Mouse (Mus musculus) T-helper 1 cell (primary cell): ENCODE measurements at regions not wholly inside any gene's neighbourhood (a gene's known extent, or its start where the extent isn't known, plus 50 kb on each side); places are given as distances from the start of the nearest gene placed in this dataset.

Source experiments
- in situ Hi-C: fragments of 300-600 bp; cut with MboI, MseI; formaldehyde crosslinking; loops from one replicate; pipeline ENCODE4 v1.15.1; 2025; ENCODE audit warnings: high pct_unique_total_duplicates

DNA sequence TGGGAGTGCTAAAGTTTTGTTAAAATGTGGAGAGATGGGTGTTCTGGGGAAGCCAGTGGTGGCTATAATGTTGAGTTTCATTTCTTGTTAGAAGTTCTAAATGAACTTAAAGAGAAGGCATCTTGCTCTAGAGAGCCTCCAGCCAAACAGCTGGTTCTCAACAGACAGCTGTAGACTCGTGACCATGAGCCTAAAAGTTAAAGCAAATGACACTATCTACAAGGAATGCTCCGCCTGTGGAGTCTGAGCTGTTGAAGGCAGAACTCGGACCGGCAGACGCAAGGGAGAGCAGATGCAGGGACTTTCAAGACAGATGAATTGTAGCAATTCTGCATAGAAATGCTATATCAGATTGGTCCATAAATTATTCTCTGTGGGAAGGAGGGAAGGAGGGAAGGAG lies 114.1 kb upstream of the Fn1 start:
- in situ Hi-C loops = no loop called here

DNA sequence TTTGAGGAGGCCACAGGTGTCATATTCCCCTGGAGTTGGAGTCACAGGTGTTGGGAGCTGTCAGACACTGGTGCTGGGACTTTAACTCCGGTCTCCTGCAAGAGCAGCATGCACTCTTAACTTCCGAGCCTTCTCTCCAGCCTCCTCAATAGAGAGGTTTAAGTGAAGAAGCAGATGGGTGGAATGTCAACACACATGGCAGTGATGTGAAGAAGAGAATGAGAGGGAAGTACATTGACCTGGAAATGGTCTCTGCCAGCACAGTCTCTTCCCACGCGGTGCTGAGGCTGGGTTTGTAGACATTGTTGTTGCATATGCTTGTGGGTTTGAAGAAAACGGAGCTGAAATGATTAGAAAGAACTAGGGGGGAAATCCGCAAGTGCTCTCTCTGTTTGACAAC lies 112.0 kb upstream of the Fn1 start:
- in situ Hi-C loops = no loop called here

DNA sequence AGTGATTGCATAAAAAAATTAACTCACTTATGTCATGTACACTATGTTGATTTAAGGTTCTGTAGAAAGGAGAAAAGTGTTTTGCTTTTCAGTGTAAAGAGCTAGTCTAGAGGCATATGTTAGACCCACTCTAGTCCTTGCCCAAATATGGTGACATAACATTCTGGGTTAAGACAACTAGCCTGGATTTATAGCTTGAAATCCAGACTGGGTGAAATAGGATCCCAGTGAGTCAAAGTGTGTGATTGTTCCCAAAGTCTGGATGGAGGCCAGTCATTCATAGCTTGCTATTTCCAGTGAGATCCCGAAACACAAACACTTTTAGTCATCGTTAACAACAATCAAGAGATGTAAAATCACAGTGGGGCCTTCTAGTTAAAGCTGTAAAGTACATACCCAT lies 110.5 kb upstream of the Fn1 start:
- in situ Hi-C loops = no loop called here

DNA sequence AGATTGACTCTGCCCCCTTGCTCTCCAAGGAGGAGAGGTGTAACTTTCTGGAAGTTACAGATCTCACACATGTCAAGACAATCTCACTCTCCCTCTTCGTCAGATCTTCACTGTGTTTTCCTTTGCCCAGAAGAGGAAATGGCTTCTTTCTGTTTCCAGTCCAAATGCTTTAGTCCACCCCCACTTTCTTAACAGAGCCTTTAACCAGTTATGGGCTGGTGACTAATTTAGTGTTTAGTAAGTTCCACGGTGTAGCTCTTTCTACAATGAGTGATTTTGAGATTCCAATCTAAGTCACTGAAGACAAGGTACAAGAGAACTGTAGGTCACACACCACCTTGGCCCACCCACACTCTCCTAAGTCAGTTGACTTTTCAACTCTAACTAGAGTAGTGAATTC lies 107.3 kb upstream of the Fn1 start:
- in situ Hi-C loops = no loop called here

DNA sequence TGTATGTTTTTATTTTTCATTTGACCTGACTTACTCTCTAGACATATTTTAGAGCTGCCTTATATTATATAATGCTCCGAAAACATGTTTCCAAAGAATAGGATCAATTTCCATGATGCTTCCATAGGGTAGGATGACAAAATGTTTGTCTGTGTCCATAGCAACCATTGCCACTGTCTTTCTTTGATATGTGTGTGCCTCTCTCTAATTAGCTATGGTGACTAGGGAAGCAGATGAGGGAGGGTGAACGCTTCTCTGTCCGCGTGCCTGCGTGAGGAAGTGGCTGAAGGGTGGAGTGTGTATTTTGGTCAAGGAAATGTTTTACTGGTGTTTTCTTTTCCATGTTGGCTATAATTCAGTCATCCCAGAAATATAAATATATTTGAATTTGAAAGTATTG lies 104.2 kb upstream of the Fn1 start:
- in situ Hi-C loops = no loop called here

DNA sequence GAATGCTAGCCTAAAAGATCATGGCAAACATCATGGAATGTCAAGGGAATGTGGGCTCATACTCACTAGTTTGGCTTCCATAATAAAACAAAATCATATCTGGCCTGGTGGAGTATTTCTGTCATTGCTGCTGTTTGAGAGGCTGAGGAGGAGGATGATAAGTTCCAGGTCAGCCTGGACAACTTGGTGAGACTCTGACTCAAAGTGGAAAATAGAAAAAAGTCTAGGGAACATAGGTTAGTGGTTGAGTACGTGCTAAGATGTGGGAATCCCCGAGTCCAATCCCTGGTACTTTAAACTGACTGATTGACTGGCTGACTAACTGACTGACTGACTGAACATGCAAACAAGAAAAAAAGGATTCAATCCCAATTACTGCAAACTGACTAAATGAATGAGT lies 103.2 kb upstream of the Fn1 start:
- in situ Hi-C loops = no loop called here

DNA sequence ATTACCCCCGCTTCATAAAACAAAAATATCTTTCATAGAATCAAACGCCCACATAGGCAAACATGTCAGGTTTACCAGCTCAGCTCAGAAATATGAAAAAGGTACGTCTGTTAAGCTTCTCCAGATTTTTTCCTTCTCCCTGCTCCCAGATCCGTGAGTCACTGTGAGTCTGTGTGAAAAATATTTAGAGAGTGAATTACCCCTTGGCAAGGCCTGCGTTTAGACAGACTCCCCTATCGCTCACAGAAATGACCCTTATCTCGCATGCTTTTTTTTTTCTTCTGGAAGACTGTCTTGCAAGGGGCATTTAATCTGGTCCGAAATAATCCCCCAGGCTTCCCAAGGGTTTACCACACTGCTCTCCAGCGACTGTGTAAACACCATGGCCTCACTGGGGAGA lies 102.4 kb upstream of the Fn1 start:
- in situ Hi-C loops = no loop called here

DNA sequence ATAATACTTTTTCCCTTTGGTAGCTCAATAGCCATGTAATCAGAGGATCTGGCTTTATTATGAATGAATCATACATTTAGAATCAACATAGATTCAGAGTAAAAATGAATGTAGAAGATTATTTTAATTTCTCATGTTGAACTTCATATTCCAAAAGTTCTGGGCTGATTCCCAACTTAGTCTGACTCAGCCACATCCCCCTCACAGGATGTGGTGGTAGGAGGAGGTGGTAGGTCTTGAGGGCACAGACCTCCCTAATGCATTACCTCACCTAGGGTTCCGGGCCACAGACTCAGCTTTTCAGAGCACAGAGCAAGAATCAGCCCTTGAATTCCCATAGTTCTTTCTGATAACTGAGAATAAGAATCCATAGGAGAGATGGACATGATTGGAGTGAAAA lies 99.4 kb upstream of the Fn1 start:
- in situ Hi-C loops = no loop called here

DNA sequence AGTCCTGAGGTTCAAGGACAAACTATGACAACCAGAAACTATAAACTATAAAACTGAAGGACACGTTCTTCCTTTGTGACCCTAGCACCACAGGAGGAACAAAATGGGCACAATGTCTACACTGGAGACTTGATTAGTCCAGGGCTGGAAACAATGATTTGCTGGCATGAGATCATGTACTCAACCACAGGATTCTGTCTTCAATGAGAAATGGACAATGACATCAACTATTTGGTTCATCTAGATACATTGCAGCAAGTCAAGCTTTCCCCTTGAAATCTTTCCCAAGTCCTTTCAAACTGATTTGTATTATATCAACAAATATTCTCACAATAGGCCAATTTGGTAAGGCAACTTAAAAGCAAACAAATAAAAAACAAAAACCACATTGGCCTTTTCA lies 98.6 kb upstream of the Fn1 start:
- in situ Hi-C loops = no loop called here

DNA sequence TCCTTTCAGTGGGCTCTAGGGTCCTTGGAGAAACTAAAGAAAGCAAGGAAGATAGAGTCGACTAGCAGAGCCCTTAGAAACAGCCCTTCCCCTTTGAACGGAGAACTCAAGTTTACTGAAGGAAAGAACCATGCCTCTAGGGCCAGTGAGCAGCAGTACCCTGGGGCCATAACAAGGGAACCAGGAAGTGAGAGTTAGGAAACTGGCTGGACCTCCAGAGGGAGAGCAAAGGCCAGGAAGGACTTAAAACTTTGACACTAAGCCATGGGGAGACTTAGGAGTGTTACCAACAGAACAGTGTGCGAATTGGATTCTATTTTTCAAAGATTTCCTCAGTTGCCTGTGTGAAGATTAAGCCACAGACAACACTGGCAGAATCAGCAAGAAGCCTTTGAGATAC lies 82.6 kb upstream of the Fn1 start:
- in situ Hi-C loops = no loop called here

DNA sequence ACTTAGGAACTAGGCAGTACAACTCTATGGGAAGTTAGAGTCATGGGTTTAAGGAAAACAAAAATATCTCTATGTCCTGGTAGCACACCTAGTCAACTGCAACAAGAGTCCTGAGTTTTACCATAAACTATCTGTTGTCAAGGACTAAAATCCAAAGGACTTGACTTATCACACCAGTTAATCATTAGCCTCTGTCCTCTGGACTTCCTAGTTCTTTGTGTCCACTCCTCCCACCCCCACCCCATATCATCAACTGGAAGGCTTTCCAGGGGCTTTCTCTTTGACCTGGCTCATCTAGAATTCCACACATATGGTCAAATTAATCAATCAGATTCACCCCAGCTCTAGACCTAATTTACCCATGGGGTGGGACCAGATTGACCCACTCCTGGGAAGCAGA lies 78.6 kb upstream of the Fn1 start:
- in situ Hi-C loops = no loop called here

DNA sequence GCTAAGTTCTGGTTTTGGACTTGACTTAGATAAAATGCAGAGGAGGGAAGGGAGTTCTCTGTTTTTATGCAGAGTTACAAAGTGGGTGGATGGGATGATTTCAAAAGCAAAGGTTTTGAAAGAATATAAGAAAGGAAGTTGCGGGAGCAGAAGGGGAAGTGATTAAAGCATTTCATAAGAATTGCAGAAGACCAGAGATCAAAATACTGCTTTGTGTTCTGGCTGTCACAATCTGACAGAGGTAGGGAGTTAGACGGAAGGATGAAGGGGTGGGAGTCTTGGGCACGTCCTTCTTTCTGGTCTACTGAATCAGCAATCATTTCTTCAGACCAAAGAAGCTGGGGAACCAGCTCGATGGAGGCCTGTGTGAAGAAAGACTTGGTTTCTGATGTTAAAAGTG lies 78.0 kb upstream of the Fn1 start:
- in situ Hi-C loops = no loop called here

DNA sequence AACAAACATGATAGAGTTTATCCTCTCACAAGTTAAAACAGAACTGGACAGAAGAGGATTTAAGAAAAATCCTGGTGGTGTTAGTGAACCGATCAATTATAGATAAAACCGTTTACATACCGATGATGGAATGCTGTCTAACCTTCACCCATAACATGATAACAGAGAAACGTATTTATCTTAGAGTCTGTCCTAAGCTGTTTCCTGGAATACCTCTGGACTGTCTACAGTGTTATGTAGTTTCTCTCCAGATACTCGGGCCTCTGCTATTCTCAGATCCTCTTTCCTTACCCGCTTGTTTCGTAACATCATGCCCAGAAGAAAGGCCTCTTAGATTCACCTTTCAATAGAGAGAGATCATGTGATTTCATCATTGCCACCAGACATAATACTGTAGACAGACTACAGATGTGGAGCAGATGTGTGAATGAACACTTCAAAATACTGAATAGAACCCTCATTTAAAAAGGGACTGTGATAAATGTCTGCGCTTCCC lies 75.9 kb upstream of the Fn1 start:
- in situ Hi-C loops = no loop called here

DNA sequence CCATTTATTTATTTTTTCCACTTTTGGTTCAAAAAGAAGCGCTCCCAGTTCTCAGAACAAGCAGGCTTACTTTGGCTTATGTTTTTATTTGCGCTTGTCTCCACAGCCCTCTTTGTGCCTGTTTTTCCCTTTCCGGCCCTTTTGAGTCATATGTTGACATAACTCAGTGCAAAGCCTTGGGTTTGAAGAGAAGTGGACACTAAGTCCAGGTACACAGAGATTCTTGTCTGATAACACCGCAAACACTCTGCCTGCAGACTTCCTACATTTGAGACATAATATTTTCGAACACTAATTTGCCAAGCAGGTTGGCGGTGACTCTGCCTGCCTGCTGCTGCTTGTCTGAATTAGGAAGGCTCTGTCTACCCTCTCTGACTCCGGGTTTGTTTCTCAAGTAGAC lies 70.8 kb upstream of the Fn1 start:
- in situ Hi-C loops = no loop called here

DNA sequence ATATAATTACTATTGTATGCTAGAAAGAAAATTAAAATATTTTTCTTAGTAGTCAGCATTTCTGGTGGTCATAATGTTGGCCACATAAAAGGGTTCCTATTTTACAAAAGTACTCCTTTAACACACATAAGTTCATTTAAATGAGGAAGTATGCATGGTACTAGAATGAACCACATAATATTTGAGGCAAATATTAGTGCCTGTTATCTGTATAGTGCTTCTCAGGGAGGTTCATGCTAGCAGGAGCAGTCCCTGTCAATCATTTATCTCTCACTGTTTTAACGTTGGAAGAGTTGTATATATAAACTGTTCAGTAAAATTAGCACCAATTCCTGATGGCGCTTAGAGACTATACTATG lies 70.0 kb upstream of the Fn1 start:
- in situ Hi-C loops = no loop called here

DNA sequence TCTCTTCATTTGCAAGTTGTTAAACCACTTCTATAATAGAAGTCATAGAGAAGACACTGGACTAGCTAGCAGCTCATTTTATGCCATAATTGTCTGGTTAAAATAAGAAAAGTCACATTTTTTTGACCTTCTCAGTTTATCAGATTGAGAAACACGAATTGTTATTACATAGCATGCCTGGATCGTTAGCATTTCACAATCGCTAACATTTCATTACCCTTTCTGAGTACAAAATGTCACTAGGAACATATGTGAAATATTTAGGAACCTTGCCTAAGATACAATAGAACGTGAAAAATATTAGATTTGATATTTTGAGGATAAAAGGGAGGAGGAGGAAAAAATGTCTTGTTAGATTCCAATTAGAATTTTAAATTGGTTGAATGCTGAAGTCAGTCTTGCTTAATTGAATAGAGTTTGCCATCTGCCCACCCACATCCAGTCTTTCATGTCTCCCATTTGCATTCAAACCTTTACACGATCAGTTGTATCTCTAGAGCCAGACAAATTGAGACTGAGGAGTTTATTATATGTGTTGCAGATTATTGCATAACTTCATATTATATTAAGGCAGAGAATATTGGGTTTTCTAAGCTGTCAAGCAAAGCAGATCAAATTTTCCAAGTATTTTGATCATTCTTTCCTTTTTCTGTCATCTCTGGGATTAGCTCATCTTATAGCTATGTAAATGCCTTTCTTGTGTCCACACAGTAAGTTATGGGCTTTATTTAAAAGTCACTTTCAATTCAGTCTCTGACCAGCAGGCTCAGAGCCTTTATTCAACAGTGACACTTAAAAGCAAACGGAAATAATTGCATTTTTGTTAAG lies 69.4 kb upstream of the Fn1 start:
- in situ Hi-C loops = no loop called here
